Mouse (Mus musculus) heart, adult 2 months (tissue): ENCODE results near the gene Ankrd13d. TPM values are rescaled to one million over a fixed set of nuclear protein-coding genes. Genes with fewer than 3 reads are reported as not detected.

Experiments
- DNase-seq, 2 experiments: peaks; one replicate each; pipeline ENCODE4 v3.0.0; 2021
- H3K27ac ChIP-seq: fragments of 200-600 bp; 2 replicates; pipeline ENCODE4 v1.8.1; 2022
- H3K27me3 ChIP-seq: fragments of 200-500 bp; 2 replicates; pipeline ENCODE4 v1.6.1; 2012; ENCODE audit warnings: mild to moderate bottlenecking, low read length, inconsistent platforms, mixed read lengths; ENCODE audit not compliant: control insufficient read depth, insufficient read depth
- H3K36me3 ChIP-seq: fragments of 200-500 bp; 2 replicates; pipeline ENCODE4 v1.6.1; 2012; ENCODE audit warnings: low read length, inconsistent platforms; ENCODE audit not compliant: control insufficient read depth, insufficient read depth
- H3K4me1 ChIP-seq: fragments of 200-500 bp; 2 replicates; pipeline ENCODE4 v1.6.1; 2011; ENCODE audit warnings: low read length; ENCODE audit not compliant: control insufficient read depth, insufficient read depth
- H3K4me3 ChIP-seq: fragments of 200-600 bp; 2 replicates; pipeline ENCODE4 v1.8.1; 2022
- H3K79me2 ChIP-seq: fragments of 200-500 bp; replicated peaks from 2 replicates; pipeline ENCODE4 v1.6.1; 2012; ENCODE audit warnings: mild to moderate bottlenecking, inconsistent platforms, low read length, moderate library complexity, mixed read lengths; ENCODE audit not compliant: control insufficient read depth, insufficient read depth
- H3K9ac ChIP-seq: fragments of 200-500 bp; 2 replicates; pipeline ENCODE4 v1.6.1; 2012; ENCODE audit warnings: low read depth, mild to moderate bottlenecking, control low read depth, inconsistent platforms, low read length, mixed read lengths
- CTCF ChIP-seq: fragments of 200-600 bp; IDR thresholded peaks from 2 replicates; pipeline ENCODE4 v1.8.1; 2022; ENCODE audit warnings: antibody characterized with exemption, mild to moderate bottlenecking, moderate library complexity
- EP300 ChIP-seq: fragments of 200-500 bp; IDR thresholded peaks from 2 replicates; pipeline ENCODE4 v1.6.1; 2011; ENCODE audit warnings: low read depth, low read length, control low read depth; ENCODE audit not compliant: insufficient read depth
- POLR2A ChIP-seq: fragments of 200-500 bp; IDR thresholded peaks from 2 replicates; pipeline ENCODE4 v1.6.1; 2011; ENCODE audit warnings: mild to moderate bottlenecking, low read depth, low read length, control low read depth; ENCODE audit not compliant: insufficient read depth
- WGBS: fragments of 180-500 bp; shearing (Covaris S2); methylation state at CpG from one replicate; pipeline ENCODE4 v1.1.7; 2018; 5-methylcytosine and 5-hydroxymethylcytosine counted together
- intact Hi-C: fragments of 180-260 bp; cut with DNase I; formaldehyde crosslinking; loops from one replicate; pipeline ENCODE4 v1.15.1; 2025
- polyA plus RNA-seq: library from polyadenylated mRNA; depleted of rRNA; stranded (reverse); fragments of >200 nt; gene quantifications from 2 replicates; pipeline ENCODE4 v1.2.3, GENCODE M21; 2012
- total RNA-seq, 2 experiments: library from RNA; stranded (reverse); gene quantifications; 2 replicates each; pipeline ENCODE4 v1.2.3; 2021

Gene Ankrd13d
- total and polyA plus RNA-seq, 3 experiments = 0.34 to 1.4 (median 0.60) TPM

- Histone ChIP-seq H3K9ac (no peak overlapping the region), H3K79me2 (no peaks in the 10 kb centered on the region), H3K4me1 (peaks cover 2% of the 10 kb centered on the region; the same call in 1 of the 2 replicates), H3K27me3 (no peaks in the 10 kb centered on the region), H3K36me3 (no peaks in the 10 kb centered on the region), H3K27ac (no peak overlapping the region), H3K4me3 (no peak overlapping the region)
- whole genome bisulfite sequencing = 98% methylated on average over 9 of the region's 9 CpGs
- intact Hi-C loops = no loop called here
- no peak for DNase-seq
- TF ChIP-seq POLR2A (no peak), CTCF (no peak), EP300 (no peak)
Observed at GRCm38 (mm10) chr19:4280425-4280824, 2.5 kb downstream of the Ankrd13d start.

DNA sequence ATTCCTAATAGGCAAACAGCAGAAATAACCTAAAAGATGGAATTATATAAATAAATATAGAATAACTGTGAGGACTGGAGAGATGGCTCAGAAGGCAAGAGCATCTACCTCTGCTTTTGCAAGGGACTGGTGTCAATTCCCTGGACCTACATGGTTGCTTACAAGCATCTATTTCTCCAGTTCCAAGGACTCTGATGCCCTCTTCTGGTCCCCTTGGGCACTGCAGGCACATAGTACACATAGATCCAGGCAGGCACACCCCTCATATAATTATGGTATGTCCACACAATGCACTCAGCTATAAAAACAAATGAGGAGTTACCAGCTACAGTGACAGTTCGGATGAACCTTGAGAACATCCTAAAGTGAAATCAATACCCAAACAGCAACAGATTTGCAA is 3.5 kb downstream of the Ankrd13d start:
- WGBS = 98% methylated on average over 1 of the region's 1 CpGs
- no peak for DNase-seq
- Histone ChIP-seq H3K4me1 (peaks cover 2% of the 10 kb centered on the region; the same call in 1 of the 2 replicates), H3K4me3 (no peak overlapping the region), H3K79me2 (no peaks in the 10 kb centered on the region), H3K27me3 (no peaks in the 10 kb centered on the region), H3K9ac (no peak overlapping the region), H3K27ac (no peak overlapping the region), H3K36me3 (no peaks in the 10 kb centered on the region)
- intact Hi-C loops = no loop called here
- TF ChIP-seq CTCF (peak; percentile 29), POLR2A (no peak)

DNA sequence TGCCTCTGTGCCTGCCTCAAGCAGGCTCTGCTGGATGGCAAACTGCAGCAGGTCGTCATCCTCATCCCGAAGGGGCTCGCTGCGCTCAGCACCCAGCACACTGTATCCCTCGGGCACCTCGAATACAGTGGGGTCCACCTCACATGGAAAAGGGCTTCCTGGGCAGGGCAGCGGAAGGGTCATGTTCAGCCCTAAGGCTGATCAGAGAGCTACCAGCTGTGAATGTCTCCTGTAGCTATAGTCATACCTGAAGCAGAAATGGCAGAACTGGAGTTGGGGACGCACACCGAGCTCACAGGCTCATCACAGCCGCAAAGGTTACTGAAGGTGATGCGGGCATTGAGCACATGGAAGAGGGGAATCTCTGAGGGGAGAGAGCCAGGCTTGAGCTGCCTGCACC is 12.0 kb downstream of the Ankrd13d start:
- Histone ChIP-seq H3K4me1 (no peaks in the 10 kb centered on the region; the same call in 1 of the 2 replicates), H3K27ac (no peak overlapping the region), H3K27me3 (no peaks in the 10 kb centered on the region), H3K79me2 (no peaks in the 10 kb centered on the region), H3K4me3 (no peak overlapping the region), H3K36me3 (no peaks in the 10 kb centered on the region), H3K9ac (no peak overlapping the region)
- no peak for DNase-seq
- intact Hi-C loops = no loop called here
- 96% methylated on average over 11 of the region's 11 CpGs for WGBS
- TF ChIP-seq EP300 (no peak), CTCF (no peak), POLR2A (no peak)

GRCm38 (mm10) chr19:4270187-4270586 is 12.8 kb downstream of the Ankrd13d start:
- no peak overlapping the region for H3K27ac ChIP-seq
- H3K4me3 ChIP-seq = no peak overlapping the region
- no peaks in the 10 kb centered on the region for H3K36me3 ChIP-seq
- H3K9ac ChIP-seq = no peak overlapping the region
- 55% methylated on average over 6 of the region's 6 CpGs for WGBS
- no peaks in the 10 kb centered on the region for H3K79me2 ChIP-seq
- peak in 1 of 2 experiments; percentile 13 for DNase-seq
- no peaks in the 10 kb centered on the region; the same call in 1 of the 2 replicates for H3K4me1 ChIP-seq
- H3K27me3 ChIP-seq = no peaks in the 10 kb centered on the region
- intact Hi-C loops = no loop called here
- no peak for TF ChIP-seq CTCF
- TF ChIP-seq EP300 = no peak
- TF ChIP-seq POLR2A = no peak

GRCm38 (mm10) chr19:4268566-4269361 is 14.2 kb downstream of the Ankrd13d start, which contains the start of gene Ssh3:
TSS of gene Ssh3 (minus strand) at chr19:4269180.
- DNase-seq = peak; percentile 80 to 83
- Histone ChIP-seq H3K27ac (peak within 1 kb of the TSS; percentile 53), H3K27me3 (no peaks in the 10 kb centered on the region), H3K9ac (peak within 1 kb of the TSS; percentile 80), H3K4me1 (no peaks in the 10 kb centered on the region; the same call in 1 of the 2 replicates), H3K79me2 (no peaks in the 10 kb centered on the region), H3K36me3 (no peaks in the 10 kb centered on the region), H3K4me3 (peak within 1 kb of the TSS; percentile 61)
- WGBS = 10% methylated on average over 46 of the region's 46 CpGs
- intact Hi-C loops = no loop called here
- TF ChIP-seq EP300 (no peak), POLR2A (0 out of 2 replicates have a peak, but pooled peaks have one; percentile 14)

GRCm38 (mm10) chr19:4265956-4266355 is 17.0 kb downstream of the Ankrd13d start:
- peak in 1 of 2 experiments; percentile 16 for DNase-seq
- Histone ChIP-seq H3K79me2 (no peaks in the 10 kb centered on the region), H3K4me1 (no peaks in the 10 kb centered on the region; the same call in 1 of the 2 replicates), H3K9ac (no peak overlapping the region), H3K4me3 (no peak overlapping the region), H3K27ac (no peak overlapping the region), H3K36me3 (no peaks in the 10 kb centered on the region), H3K27me3 (no peaks in the 10 kb centered on the region)
- 68% methylated on average over 4 of the region's 4 CpGs for WGBS
- TF ChIP-seq CTCF (peak; percentile 29), EP300 (no peak)
- intact Hi-C loops = no loop called here
